Mouse (Mus musculus) forebrain, embryonic 16.5 days (tissue): ENCODE measurements at regions not wholly inside any gene's neighbourhood (a gene's known extent, or its start where the extent isn't known, plus 50 kb on each side); places are given as distances from the start of the nearest gene placed in this dataset.

ENCODE experiments used
- ATAC-seq: fragments of 200-750 bp; cut with Nextera tagmentation; 2 replicates; pipeline ENCODE4 v1.8.0; 2017; ENCODE audit warnings: mild to moderate bottlenecking, moderate library complexity
- H3K27ac ChIP-seq: fragments of 300-500 bp; sonication (generic); 2 replicates; pipeline ENCODE4 v1.5.1; 2014; ENCODE audit warnings: low read length, control low read depth
- H3K27me3 ChIP-seq: fragments of 300-500 bp; sonication (generic); replicated peaks from 2 replicates; pipeline ENCODE4 v1.6.1; 2014; ENCODE audit warnings: low read length; ENCODE audit not compliant: control insufficient read depth, insufficient read depth
- H3K36me3 ChIP-seq: fragments of 300-500 bp; sonication (generic); 2 replicates; pipeline ENCODE4 v1.6.1; 2014; ENCODE audit not compliant: control insufficient read depth, insufficient read depth
- H3K4me1 ChIP-seq: fragments of 300-500 bp; sonication (generic); replicated peaks from 2 replicates; pipeline ENCODE4 v1.6.1; 2014; ENCODE audit warnings: low read length; ENCODE audit not compliant: control insufficient read depth, insufficient read depth
- H3K4me2 ChIP-seq: fragments of 300-500 bp; sonication (generic); 2 replicates; pipeline ENCODE4 v1.6.1; 2014; ENCODE audit warnings: mild to moderate bottlenecking, low read length, control low read depth
- H3K4me3 ChIP-seq: fragments of 300-500 bp; sonication (generic); replicated peaks from 2 replicates; pipeline ENCODE4 v1.5.1; 2014; ENCODE audit warnings: mild to moderate bottlenecking, low read length, control low read depth
- H3K9ac ChIP-seq: fragments of 300-500 bp; sonication (generic); replicated peaks from 2 replicates; pipeline ENCODE4 v1.6.1; 2014; ENCODE audit warnings: low read depth, low read length, control low read depth
- H3K9me3 ChIP-seq: fragments of 300-500 bp; sonication (generic); 2 replicates; pipeline ENCODE4 v1.6.1; 2016; ENCODE audit warnings: low read length; ENCODE audit not compliant: control insufficient read depth
- WGBS: fragments of 180-500 bp; shearing (Covaris S2); extraction: QIAGEN DNeasy Blood & Tissue Kit; methylation state at CpG from one replicate; pipeline ENCODE4 v1.1.7; 2014; 5-methylcytosine and 5-hydroxymethylcytosine counted together

DNA sequence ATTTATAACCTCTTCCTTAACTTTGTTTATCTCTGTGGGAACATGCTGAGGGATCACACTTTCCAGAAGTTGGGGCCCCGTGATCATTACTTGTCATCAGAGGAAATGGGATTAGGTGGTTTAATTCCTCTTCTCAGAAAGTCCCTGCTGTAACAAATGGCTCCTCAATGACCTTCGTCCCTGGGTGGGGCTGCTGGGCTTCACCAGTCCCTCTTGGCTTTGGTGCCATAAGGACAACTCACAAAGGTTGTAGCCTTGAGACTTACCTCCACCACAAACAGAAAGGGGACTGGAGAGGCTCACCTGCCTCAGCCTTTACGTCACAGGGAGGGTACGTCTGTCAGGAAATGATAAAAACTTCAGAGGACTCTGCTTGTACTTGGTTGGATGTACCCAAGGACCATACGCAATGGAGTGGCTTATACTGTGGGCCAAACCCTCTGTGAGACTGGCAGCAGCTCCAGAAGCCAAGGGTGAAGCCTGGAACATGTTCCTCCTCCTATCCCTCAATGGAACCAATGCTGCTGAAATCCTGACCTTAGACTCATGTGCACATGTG is 237.4 kb downstream of the Setd4 start:
- ATAC-seq = no peak
- Histone ChIP-seq H3K4me1 (peaks cover 13% of the 10 kb centered on the region), H3K4me2 (no peak overlapping the region), H3K27me3 (no peaks in the 10 kb centered on the region), H3K36me3 (no peaks in the 10 kb centered on the region), H3K27ac (no peak overlapping the region), H3K4me3 (no peak overlapping the region), H3K9me3 (no peaks in the 10 kb centered on the region), H3K9ac (no peak overlapping the region)
- WGBS = 84% methylated on average over 5 of the region's 5 CpGs

GRCm38 (mm10) chr16:93365236-93365951 is 238.5 kb downstream of the Setd4 start:
- no peak overlapping the region for H3K27ac ChIP-seq
- peaks cover 13% of the 10 kb centered on the region for H3K4me1 ChIP-seq
- H3K4me3 ChIP-seq = no peak overlapping the region
- no peak for ATAC-seq
- no peaks in the 10 kb centered on the region for H3K9me3 ChIP-seq
- no peak overlapping the region for H3K4me2 ChIP-seq
- H3K27me3 ChIP-seq = no peaks in the 10 kb centered on the region
- H3K36me3 ChIP-seq = no peaks in the 10 kb centered on the region
- no peak overlapping the region for H3K9ac ChIP-seq
- 90% methylated on average over 3 of the region's 3 CpGs for WGBS

DNA sequence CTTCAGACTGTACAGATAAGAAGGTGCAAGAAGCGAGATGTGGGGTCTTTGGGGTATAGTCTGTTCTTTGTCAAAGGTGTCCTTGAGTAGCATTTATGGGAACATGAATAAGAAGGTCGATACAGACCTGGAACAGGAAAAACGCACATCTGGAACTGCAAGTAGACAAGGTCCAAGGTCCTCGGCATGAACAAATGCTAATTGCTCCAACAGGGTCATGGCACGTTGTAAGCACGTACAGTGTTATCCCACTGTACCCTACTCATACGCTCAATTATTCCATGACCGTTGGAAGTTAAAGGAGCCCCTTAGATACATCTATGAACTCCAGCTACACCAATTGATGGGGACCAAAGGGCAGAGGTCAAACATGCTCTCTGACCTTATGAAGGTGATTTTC is 244.1 kb downstream of the Setd4 start:
- no peaks in the 10 kb centered on the region for H3K4me1 ChIP-seq
- no peak overlapping the region for H3K4me3 ChIP-seq
- H3K9ac ChIP-seq = no peak overlapping the region
- no peak for ATAC-seq
- WGBS = 92% methylated on average over 8 of the region's 8 CpGs
- no peaks in the 10 kb centered on the region for H3K27me3 ChIP-seq
- H3K4me2 ChIP-seq = no peak overlapping the region
- no peak overlapping the region for H3K27ac ChIP-seq
- H3K9me3 ChIP-seq = no peaks in the 10 kb centered on the region
- no peaks in the 10 kb centered on the region for H3K36me3 ChIP-seq

DNA sequence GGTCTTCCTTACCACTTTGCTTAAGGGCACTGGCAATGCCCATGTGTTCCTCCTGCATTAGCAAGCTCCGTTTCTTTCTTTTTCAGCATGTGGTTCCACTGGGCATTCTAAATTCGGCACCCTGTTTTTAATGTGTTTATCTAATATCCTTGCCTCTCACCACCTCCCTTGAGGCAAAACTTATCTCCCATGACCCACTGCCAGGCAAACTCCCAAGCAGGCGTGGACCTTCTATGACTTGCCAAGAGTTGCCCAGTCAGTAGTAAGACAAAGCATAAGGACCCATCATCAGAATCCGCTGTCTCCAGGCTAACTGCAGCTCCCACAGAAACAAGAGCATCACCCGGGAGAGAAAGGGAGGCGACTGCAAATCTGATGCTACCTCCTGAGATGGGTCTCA is 245.2 kb downstream of the Setd4 start:
- Histone ChIP-seq H3K9me3 (no peaks in the 10 kb centered on the region), H3K4me3 (no peak overlapping the region), H3K4me2 (no peak overlapping the region), H3K27me3 (no peaks in the 10 kb centered on the region), H3K36me3 (no peaks in the 10 kb centered on the region), H3K9ac (no peak overlapping the region), H3K27ac (no peak overlapping the region), H3K4me1 (no peaks in the 10 kb centered on the region)
- 90% methylated on average over 6 of the region's 6 CpGs for WGBS
- no peak for ATAC-seq

DNA sequence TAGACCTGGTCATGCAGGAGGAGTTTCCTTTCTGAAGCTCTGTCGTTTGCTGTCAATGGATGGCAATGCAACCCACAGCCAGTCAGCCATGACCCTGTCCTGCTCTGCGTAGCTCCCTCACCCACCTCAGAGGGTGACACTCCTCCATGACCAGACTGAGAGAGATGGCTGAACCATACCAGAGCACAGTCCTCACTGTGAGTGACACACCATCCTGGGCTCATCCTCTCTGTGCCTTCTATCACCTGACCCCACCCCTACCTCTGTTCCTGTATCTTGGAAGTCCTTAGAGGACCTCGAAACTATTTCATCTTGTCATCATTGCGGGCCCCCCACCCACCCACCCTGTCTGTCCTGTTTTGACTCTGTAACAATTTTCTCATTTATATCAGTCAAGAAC is 245.7 kb downstream of the Setd4 start:
- Histone ChIP-seq H3K9ac (no peak overlapping the region), H3K27me3 (no peaks in the 10 kb centered on the region), H3K4me3 (no peak overlapping the region), H3K4me1 (no peaks in the 10 kb centered on the region), H3K9me3 (no peaks in the 10 kb centered on the region), H3K27ac (no peak overlapping the region), H3K4me2 (no peak overlapping the region), H3K36me3 (no peaks in the 10 kb centered on the region)
- ATAC-seq = no peak
- 86% methylated on average over 4 of the region's 4 CpGs for WGBS

- Histone ChIP-seq H3K4me3 (no peak overlapping the region), H3K4me2 (no peak overlapping the region), H3K9ac (no peak overlapping the region), H3K4me1 (no peaks in the 10 kb centered on the region), H3K27me3 (no peaks in the 10 kb centered on the region), H3K9me3 (no peaks in the 10 kb centered on the region), H3K36me3 (no peaks in the 10 kb centered on the region), H3K27ac (no peak overlapping the region)
- whole genome bisulfite sequencing = 93% methylated on average over 11 of the region's 11 CpGs
- no peak for ATAC-seq
Observed at GRCm38 (mm10) chr16:93355204-93355899, 248.5 kb downstream of the Setd4 start.

DNA sequence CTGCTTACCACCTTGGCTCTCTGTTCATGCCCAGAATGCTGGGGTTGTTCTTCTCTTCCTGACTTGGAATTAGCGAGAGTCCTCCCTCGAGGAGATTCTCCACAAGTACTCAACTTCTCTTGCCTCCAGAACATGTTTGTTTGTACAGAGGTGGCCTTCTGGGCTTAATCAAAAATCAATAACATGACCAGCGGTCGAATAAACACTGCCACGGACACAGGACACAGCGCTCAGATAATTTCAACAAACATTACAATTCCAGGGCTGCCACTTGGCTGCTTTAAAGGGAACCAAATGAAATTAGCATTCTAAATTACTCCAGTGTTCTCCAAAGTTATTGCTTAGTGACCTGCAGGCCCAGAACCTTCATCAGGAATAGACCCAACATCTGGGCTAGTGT is 249.9 kb downstream of the Setd4 start:
- no peak overlapping the region for H3K27ac ChIP-seq
- ATAC-seq = no peak
- no peaks in the 10 kb centered on the region for H3K27me3 ChIP-seq
- WGBS = 91% methylated on average over 6 of the region's 6 CpGs
- no peaks in the 10 kb centered on the region for H3K36me3 ChIP-seq
- H3K9ac ChIP-seq = no peak overlapping the region
- H3K4me3 ChIP-seq = no peak overlapping the region
- H3K9me3 ChIP-seq = no peaks in the 10 kb centered on the region
- no peaks in the 10 kb centered on the region for H3K4me1 ChIP-seq
- no peak overlapping the region for H3K4me2 ChIP-seq

GRCm38 (mm10) chr16:93344555-93344954 is 259.3 kb downstream of the Setd4 start:
- H3K4me1 ChIP-seq = no peaks in the 10 kb centered on the region
- no peak overlapping the region for H3K27ac ChIP-seq
- ATAC-seq = no peak

DNA sequence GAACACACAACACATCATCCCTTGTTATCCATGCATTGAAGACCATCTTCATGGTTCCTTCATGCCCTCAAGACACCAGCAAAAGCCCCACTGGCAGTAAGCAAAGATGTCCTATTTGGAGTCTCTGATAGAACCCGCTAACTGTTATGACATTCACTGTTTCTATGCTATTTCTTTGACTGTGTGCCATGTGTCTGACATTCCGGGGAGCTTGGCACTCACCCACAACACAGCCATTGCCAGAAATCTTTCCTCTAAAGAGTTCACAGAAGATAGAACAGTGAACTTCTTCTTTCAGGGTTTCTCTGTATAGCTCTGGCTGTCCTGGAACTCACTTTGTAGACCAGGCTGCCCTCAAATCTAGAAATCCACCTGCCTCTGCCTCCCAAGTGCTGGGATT is 261.2 kb downstream of the Setd4 start:
- Histone ChIP-seq H3K27ac (no peak overlapping the region), H3K36me3 (no peaks in the 10 kb centered on the region), H3K27me3 (no peaks in the 10 kb centered on the region), H3K4me1 (no peaks in the 10 kb centered on the region), H3K4me2 (no peak overlapping the region), H3K4me3 (no peak overlapping the region), H3K9me3 (no peaks in the 10 kb centered on the region), H3K9ac (no peak overlapping the region)
- no peak for ATAC-seq
- WGBS = 55% methylated on average over 2 of the region's 2 CpGs

More at GRCm38 (mm10) chr16:93344555-93344954, 259.3 kb downstream of the Setd4 start:
- H3K36me3 ChIP-seq = no peaks in the 10 kb centered on the region
- no peak overlapping the region for H3K9ac ChIP-seq
- H3K4me2 ChIP-seq = no peak overlapping the region
- H3K27me3 ChIP-seq = no peaks in the 10 kb centered on the region
- 81% methylated on average over 5 of the region's 5 CpGs for WGBS
- H3K9me3 ChIP-seq = no peaks in the 10 kb centered on the region
- H3K4me3 ChIP-seq = no peak overlapping the region
